Mouse (Mus musculus): Measurements from ENCODE around the gene Il22ra1. TPM values are rescaled to one million over a fixed set of nuclear protein-coding genes. Genes with fewer than 3 reads are reported as not detected.

The Il22ra1 gene
- polyA plus RNA-seq (2014; fragmentation: Nextera tagmentation; extraction: Ambion mirVana): 0.12 TPM in 1 of 2 replicates, not detected in the other

GRCm38 (mm10) chr4:135727817-135728216 is at the start of gene Il22ra1:
TSS of gene Il22ra1 (plus strand) at chr4:135728172.
- ATAC-seq (ENCODE audit: insufficient read depth) (0 out of 2 replicates have a peak, but pooled peaks have one; percentile 24), DNase-seq (peak; percentile 26)
- TF ChIP-seq CTCF (IDR thresholded peaks at IDR 0.05; ENCODE audit: low read depth): peak; percentile 13
- H3K27ac ChIP-seq (ENCODE audit: low read depth): no peak within 1 kb of the TSS
- H3K27me3 ChIP-seq (ENCODE audit: insufficient read depth, low read length): no peaks in the 10 kb centered on the region
- H3K4me3 ChIP-seq (ENCODE audit: low read depth, low read length): peak within 1 kb of the TSS; percentile 10; the same call in 1 of the 2 replicates
- H3K36me3 ChIP-seq (ENCODE audit: insufficient read depth): no peaks in the 10 kb centered on the region
- peaks cover 5% of the 10 kb centered on the region; the same call in 1 of the 2 replicates for H3K4me1 ChIP-seq (ENCODE audit: insufficient read depth)
- 9% methylated on average over 14 of the region's 14 CpGs for WGBS
- peak within 1 kb of the TSS; percentile 50 for H3K4me2 ChIP-seq
- no peak within 1 kb of the TSS for H3K9ac ChIP-seq
- peaks cover 1% of the 10 kb centered on the region; the same call in 1 of the 2 replicates for H3K9me3 ChIP-seq (ENCODE audit: low read depth, low read length)

- no peak for TF ChIP-seq CTCF (IDR thresholded peaks at IDR 0.05; ENCODE audit: low read depth)
- Histone ChIP-seq H3K4me3 (ENCODE audit: low read depth, low read length) (no peak overlapping the region), H3K36me3 (ENCODE audit: insufficient read depth) (no peaks in the 10 kb centered on the region), H3K9me3 (ENCODE audit: low read depth, low read length) (no peaks in the 10 kb centered on the region), H3K4me1 (ENCODE audit: insufficient read depth) (no peaks in the 10 kb centered on the region), H3K27ac (ENCODE audit: low read depth) (no peak overlapping the region), H3K9ac (no peak overlapping the region), H3K4me2 (no peak overlapping the region), H3K27me3 (ENCODE audit: insufficient read depth, low read length) (no peaks in the 10 kb centered on the region)
- DNase-seq: no peak
- 59% methylated on average over 4 of the region's 4 CpGs for WGBS
- no peak for ATAC-seq (ENCODE audit: insufficient read depth)
Measured at GRCm38 (mm10) chr4:135679316-135679715, 48.7 kb upstream of the Il22ra1 start.

- no peaks in the 10 kb centered on the region for H3K4me1 ChIP-seq (ENCODE audit: insufficient read depth)
- ATAC-seq (ENCODE audit: insufficient read depth): no peak
- H3K9me3 ChIP-seq (ENCODE audit: low read depth, low read length): no peaks in the 10 kb centered on the region
- H3K27me3 ChIP-seq (ENCODE audit: insufficient read depth, low read length): peaks cover 18% of the 10 kb centered on the region
- no peaks in the 10 kb centered on the region for H3K36me3 ChIP-seq (ENCODE audit: insufficient read depth)
- H3K4me3 ChIP-seq (ENCODE audit: low read depth, low read length): no peak overlapping the region
- 71% methylated on average over 5 of the region's 5 CpGs for WGBS
- DNase-seq: no peak
- no peak overlapping the region for H3K4me2 ChIP-seq
- H3K9ac ChIP-seq: no peak overlapping the region
- no peak for TF ChIP-seq CTCF (IDR thresholded peaks at IDR 0.05; ENCODE audit: low read depth)
- no peak overlapping the region for H3K27ac ChIP-seq (ENCODE audit: low read depth)
Measured at GRCm38 (mm10) chr4:135681789-135682188, 46.2 kb upstream of the Il22ra1 start.

DNA sequence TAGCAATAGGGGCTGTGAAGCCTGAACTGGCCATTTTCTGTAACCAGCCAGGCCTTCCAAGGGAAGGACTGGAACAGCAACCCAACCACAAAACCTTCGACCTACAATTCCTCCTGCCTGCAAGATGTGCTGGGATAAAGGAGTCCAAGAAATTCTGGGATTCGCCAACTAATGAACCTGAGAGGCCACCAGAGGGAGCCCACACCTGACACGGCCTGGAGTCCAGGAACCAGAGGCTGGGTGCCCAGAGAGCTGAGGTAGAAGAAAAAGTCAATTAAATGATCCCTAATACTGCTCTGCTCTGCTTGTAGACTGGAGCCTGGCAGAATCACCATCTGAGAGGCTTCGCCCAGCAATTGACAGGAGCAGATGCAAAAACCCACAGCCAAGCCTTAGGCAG is 44.4 kb upstream of the Il22ra1 start:
- ATAC-seq (ENCODE audit: insufficient read depth) (no peak), DNase-seq (peak; percentile 74)
- H3K4me1 ChIP-seq (ENCODE audit: insufficient read depth): no peaks in the 10 kb centered on the region
- H3K4me2 ChIP-seq: no peak overlapping the region
- H3K9ac ChIP-seq: no peak overlapping the region
- WGBS: 12% methylated on average over 4 of the region's 4 CpGs
- no peak overlapping the region for H3K27ac ChIP-seq (ENCODE audit: low read depth)
- no peaks in the 10 kb centered on the region for H3K9me3 ChIP-seq (ENCODE audit: low read depth, low read length)
- peak; percentile 66 for TF ChIP-seq CTCF (IDR thresholded peaks at IDR 0.05; ENCODE audit: low read depth)
- H3K4me3 ChIP-seq (ENCODE audit: low read depth, low read length): no peak overlapping the region
- H3K27me3 ChIP-seq (ENCODE audit: insufficient read depth, low read length): peaks cover 33% of the 10 kb centered on the region
- no peaks in the 10 kb centered on the region for H3K36me3 ChIP-seq (ENCODE audit: insufficient read depth)

GRCm38 (mm10) chr4:135684731-135685130 is 43.2 kb upstream of the Il22ra1 start:
- no peaks in the 10 kb centered on the region for H3K9me3 ChIP-seq (ENCODE audit: low read depth, low read length)
- peaks cover 33% of the 10 kb centered on the region for H3K27me3 ChIP-seq (ENCODE audit: insufficient read depth, low read length)
- no peak overlapping the region for H3K4me2 ChIP-seq
- no peak overlapping the region for H3K4me3 ChIP-seq (ENCODE audit: low read depth, low read length)
- no peak for TF ChIP-seq CTCF (IDR thresholded peaks at IDR 0.05; ENCODE audit: low read depth)
- no peak overlapping the region for H3K9ac ChIP-seq
- DNase-seq (peak; percentile 74), ATAC-seq (ENCODE audit: insufficient read depth) (no peak)
- no peak overlapping the region for H3K27ac ChIP-seq (ENCODE audit: low read depth)
- H3K4me1 ChIP-seq (ENCODE audit: insufficient read depth): no peaks in the 10 kb centered on the region
- H3K36me3 ChIP-seq (ENCODE audit: insufficient read depth): no peaks in the 10 kb centered on the region
- WGBS: 24% methylated on average over 3 of the region's 3 CpGs

GRCm38 (mm10) chr4:135685906-135686567 is 41.9 kb upstream of the Il22ra1 start, which contains the start of gene Ifnlr1:
TSS of gene Ifnlr1 (plus strand) at chr4:135686287.
- peaks cover 33% of the 10 kb centered on the region for H3K27me3 ChIP-seq (ENCODE audit: insufficient read depth, low read length)
- WGBS: 1% methylated on average over 41 of the region's 41 CpGs
- no peaks in the 10 kb centered on the region for H3K9me3 ChIP-seq (ENCODE audit: low read depth, low read length)
- peak; percentile 49; the same call in 1 of the 2 replicates for ATAC-seq (ENCODE audit: insufficient read depth)
- H3K36me3 ChIP-seq (ENCODE audit: insufficient read depth): no peaks in the 10 kb centered on the region
- H3K9ac ChIP-seq: peak within 1 kb of the TSS; percentile 64
- peak within 1 kb of the TSS; percentile 63 for H3K4me3 ChIP-seq (ENCODE audit: low read depth, low read length)
- peak within 1 kb of the TSS; percentile 94 for H3K4me2 ChIP-seq
- H3K27ac ChIP-seq (ENCODE audit: low read depth): 0 out of 2 replicates have a peak within 1 kb of the TSS, but pooled peaks have one; percentile 34
- TF ChIP-seq CTCF (IDR thresholded peaks at IDR 0.05; ENCODE audit: low read depth): no peak
- peak; percentile 74 for DNase-seq
- no peaks in the 10 kb centered on the region for H3K4me1 ChIP-seq (ENCODE audit: insufficient read depth)

- H3K36me3 ChIP-seq (ENCODE audit: insufficient read depth): no peaks in the 10 kb centered on the region
- no peak overlapping the region for H3K27ac ChIP-seq (ENCODE audit: low read depth)
- no peaks in the 10 kb centered on the region for H3K4me1 ChIP-seq (ENCODE audit: insufficient read depth)
- ATAC-seq (ENCODE audit: insufficient read depth) (0 out of 2 replicates have a peak, but pooled peaks have one; percentile 4), DNase-seq (peak; percentile 34)
- H3K9me3 ChIP-seq (ENCODE audit: low read depth, low read length): no peaks in the 10 kb centered on the region
- peak overlapping the region; percentile 63 for H3K4me3 ChIP-seq (ENCODE audit: low read depth, low read length)
- H3K9ac ChIP-seq: peak overlapping the region; percentile 64
- TF ChIP-seq CTCF (IDR thresholded peaks at IDR 0.05; ENCODE audit: low read depth): no peak
- WGBS: under 1% methylated on average over 21 of the region's 21 CpGs
- peak overlapping the region; percentile 94 for H3K4me2 ChIP-seq
- peaks cover 33% of the 10 kb centered on the region for H3K27me3 ChIP-seq (ENCODE audit: insufficient read depth, low read length)
Measured at GRCm38 (mm10) chr4:135686568-135686953, 41.4 kb upstream of the Il22ra1 start.
